Mouse (Mus musculus) midbrain, embryonic 13.5 days (tissue): ENCODE results near the gene Ppp1ca. TPM values are rescaled to one million over a fixed set of nuclear protein-coding genes. Genes with fewer than 3 reads are reported as not detected.

Source experiments
- ATAC-seq: fragments of 200-750 bp; cut with Nextera tagmentation; 2 replicates; pipeline ENCODE4 v1.8.0; 2017; ENCODE audit warnings: mild to moderate bottlenecking, moderate TSS enrichment, moderate library complexity
- H3K27ac ChIP-seq: fragments of 300-500 bp; sonication (generic); 2 replicates; pipeline ENCODE4 v1.5.1; 2015; ENCODE audit warnings: inconsistent platforms, mild to moderate bottlenecking, moderate library complexity
- H3K27me3 ChIP-seq: fragments of 300-500 bp; sonication (generic); 2 replicates; pipeline ENCODE4 v1.6.1; 2015; ENCODE audit warnings: mild to moderate bottlenecking, inconsistent platforms
- H3K36me3 ChIP-seq: fragments of 300-500 bp; sonication (generic); 2 replicates; pipeline ENCODE4 v1.6.1; 2015; ENCODE audit warnings: mild to moderate bottlenecking, inconsistent platforms
- H3K4me1 ChIP-seq: fragments of 300-500 bp; sonication (generic); replicated peaks from 2 replicates; pipeline ENCODE4 v1.6.1; 2015; ENCODE audit warnings: inconsistent platforms
- H3K4me2 ChIP-seq: fragments of 300-500 bp; sonication (generic); replicated peaks from 2 replicates; pipeline ENCODE4 v1.6.1; 2015; ENCODE audit warnings: moderate library complexity, mild to moderate bottlenecking, inconsistent platforms
- H3K4me3 ChIP-seq: fragments of 300-500 bp; sonication (generic); replicated peaks from 2 replicates; pipeline ENCODE4 v1.5.1; 2015; ENCODE audit warnings: mild to moderate bottlenecking, inconsistent platforms
- H3K9ac ChIP-seq: fragments of 300-500 bp; sonication (generic); replicated peaks from 2 replicates; pipeline ENCODE4 v1.6.1; 2015; ENCODE audit warnings: mild to moderate bottlenecking, inconsistent platforms
- H3K9me3 ChIP-seq: fragments of 300-500 bp; sonication (generic); 2 replicates; pipeline ENCODE4 v1.6.1; 2016; ENCODE audit warnings: mild to moderate bottlenecking, inconsistent platforms
- WGBS: fragments of 180-500 bp; shearing (Covaris S2); methylation state at CpG from one replicate; pipeline ENCODE4 v1.1.7; 2015; 5-methylcytosine and 5-hydroxymethylcytosine counted together
- polyA plus RNA-seq: library from polyadenylated mRNA; unstranded; fragments of >200 nt; fragmentation: Nextera tagmentation; extraction: Ambion mirVana; gene quantifications from 2 replicates; pipeline ENCODE4 v1.2.1, GENCODE M21; 2015

Ppp1ca gene
- polyA plus RNA-seq, 1 experiment from 2014 or later, result 651 TPM

DNA sequence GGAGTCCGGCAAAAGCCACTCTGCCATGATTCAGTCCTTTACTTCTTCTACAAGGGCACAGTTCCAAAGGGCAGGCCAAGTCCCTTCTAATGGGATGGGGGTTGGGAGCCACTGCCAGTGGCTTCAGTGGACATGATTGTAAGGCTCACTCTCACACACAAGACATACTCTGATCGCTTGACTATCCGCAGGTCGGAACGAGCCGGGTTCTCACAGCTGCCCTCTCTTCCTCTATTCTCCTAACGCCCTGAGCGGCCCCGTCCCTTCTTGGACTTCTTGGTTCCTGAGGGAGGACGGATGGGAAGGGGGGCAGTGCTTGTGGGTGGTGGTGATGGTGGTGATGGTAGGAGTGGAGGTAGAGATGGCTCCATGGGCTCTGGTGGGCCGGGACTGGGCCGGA, 35.1 kb upstream of the Ppp1ca start:
- Histone ChIP-seq H3K9ac (no peak overlapping the region), H3K9me3 (no peaks in the 10 kb centered on the region), H3K27me3 (no peaks in the 10 kb centered on the region), H3K4me1 (peaks cover 4% of the 10 kb centered on the region), H3K4me3 (no peak overlapping the region), H3K36me3 (peaks cover 82% of the 10 kb centered on the region), H3K27ac (no peak overlapping the region), H3K4me2 (no peak overlapping the region)
- ATAC-seq, result no peak
- 94% methylated on average over 12 of the region's 12 CpGs for WGBS

DNA sequence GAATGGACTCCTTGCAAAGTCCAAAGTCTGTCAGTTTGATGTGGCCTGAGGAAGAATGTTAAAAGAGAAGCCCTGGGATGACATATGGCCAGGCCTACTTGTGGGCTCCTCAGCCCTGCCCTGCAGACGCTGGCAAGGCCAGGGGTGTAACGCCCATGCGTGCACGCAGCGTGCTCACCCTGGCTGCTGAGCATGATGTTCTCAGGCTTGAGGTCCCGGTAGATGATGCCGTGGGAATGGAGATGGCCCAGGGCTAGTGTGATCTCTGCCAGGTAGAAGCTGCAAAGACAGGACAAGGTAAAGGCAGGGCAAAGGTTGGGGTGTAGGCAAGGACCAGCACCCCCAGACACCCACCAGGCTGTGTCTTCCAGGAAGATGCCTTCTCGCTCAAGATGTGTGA, 32.8 kb upstream of the Ppp1ca start:
- H3K27me3 ChIP-seq, result no peaks in the 10 kb centered on the region
- ATAC-seq, result no peak
- H3K4me2 ChIP-seq, result no peak overlapping the region
- H3K36me3 ChIP-seq, result peaks cover 62% of the 10 kb centered on the region
- no peaks in the 10 kb centered on the region for H3K9me3 ChIP-seq
- no peak overlapping the region for H3K4me3 ChIP-seq
- peaks cover 20% of the 10 kb centered on the region for H3K4me1 ChIP-seq
- 97% methylated on average over 8 of the region's 8 CpGs for WGBS
- no peak overlapping the region for H3K9ac ChIP-seq
- no peak overlapping the region for H3K27ac ChIP-seq

DNA sequence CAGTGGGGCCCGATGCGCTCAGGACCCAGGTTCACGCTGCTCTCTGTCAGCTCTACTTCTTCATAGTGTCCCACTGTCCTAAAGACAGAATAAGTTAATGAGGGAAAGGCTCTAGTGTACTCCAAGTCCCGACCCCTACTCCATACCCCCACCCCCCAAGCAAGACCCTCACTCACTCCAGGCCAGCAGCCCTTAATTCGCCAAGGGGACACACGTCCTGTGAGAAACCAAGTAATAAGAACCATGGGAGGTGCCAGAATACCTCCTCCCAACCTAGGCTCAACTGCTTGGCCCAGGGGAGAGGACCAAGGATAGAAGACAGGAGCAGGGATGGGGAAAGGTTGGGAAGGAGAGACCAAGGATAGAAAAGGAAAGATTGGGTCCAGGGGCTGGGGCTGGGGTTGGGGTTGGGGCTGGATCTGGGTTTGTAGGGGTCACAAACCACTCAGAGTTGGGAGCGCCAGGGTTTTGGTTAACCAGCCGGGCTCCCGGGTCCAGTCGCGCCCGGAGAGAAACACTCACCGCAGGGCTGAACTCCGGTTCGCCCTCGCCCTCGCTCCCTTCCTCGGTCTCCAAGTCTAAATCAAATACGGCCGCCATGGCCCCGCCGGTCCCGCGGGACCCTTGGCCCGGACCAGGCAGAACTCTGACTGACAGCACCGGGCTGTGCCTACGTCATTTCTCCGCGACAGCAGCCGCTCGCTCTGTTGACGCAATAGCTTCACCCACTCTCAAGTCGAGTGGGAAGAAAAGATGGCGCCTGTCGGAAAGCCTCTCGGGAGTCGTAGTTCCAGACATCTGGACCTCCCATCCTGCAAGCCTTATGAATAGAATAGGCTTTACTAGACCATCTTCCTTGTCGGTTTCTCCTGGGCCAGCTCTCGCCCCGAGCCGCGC, 29.0 kb upstream of the Ppp1ca start, which contains the start of gene Rps6kb2:
TSS of gene Rps6kb2 (minus strand) at position 709 of the 897 bp plus-strand sequence.
- Histone ChIP-seq H3K4me1 (peaks cover 20% of the 10 kb centered on the region), H3K9me3 (no peaks in the 10 kb centered on the region), H3K27me3 (no peaks in the 10 kb centered on the region), H3K4me3 (peak within 1 kb of the TSS; percentile 68), H3K36me3 (peaks cover 34% of the 10 kb centered on the region), H3K9ac (peak within 1 kb of the TSS; percentile 84), H3K4me2 (peak within 1 kb of the TSS; percentile 93), H3K27ac (peak within 1 kb of the TSS; percentile 86)
- ATAC-seq, result peak; percentile 90
- 7% methylated on average over 42 of the region's 42 CpGs for WGBS

DNA sequence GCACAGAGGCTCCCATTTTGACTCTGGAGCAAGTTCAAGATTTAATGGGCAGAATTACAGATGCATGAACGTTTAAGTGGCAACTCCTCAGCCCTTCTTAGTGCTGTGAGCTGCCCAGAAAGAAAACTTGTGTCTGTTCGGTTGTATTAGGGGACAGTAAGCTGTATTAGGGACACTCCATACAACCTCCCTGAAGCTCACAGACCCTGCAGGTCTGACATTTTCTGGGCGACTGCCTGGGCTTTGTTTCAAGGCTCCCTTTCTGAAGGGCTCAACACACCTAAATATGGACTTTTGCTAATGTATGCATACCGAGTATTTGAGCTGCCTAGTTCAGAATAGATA, 28.4 kb upstream of the Ppp1ca start:
- WGBS, result 35% methylated on average over 4 of the region's 4 CpGs
- ATAC-seq, result peak; percentile 58
- H3K4me2 ChIP-seq, result peak overlapping the region; percentile 93

DNA sequence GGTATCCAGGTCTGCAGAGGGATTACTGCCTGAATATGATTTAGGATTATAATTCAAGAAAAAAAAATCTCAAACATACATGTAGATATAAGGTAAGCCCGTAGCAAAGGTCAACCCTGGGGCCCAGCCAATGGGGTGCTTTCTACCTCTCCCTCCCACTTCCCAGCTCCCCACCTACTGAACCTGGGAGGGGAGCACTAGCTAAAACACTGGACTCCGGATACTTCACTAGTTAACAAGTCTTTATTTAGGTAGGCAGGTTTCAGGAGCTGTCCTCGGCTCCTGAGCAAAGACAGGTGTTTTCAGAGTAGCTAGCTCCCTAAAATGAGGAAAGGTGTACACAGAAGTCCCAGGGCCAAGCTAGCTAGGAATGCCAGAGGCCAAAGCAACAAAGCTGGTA, 27.8 kb upstream of the Ppp1ca start:
- Histone ChIP-seq H3K27me3 (no peaks in the 10 kb centered on the region), H3K36me3 (peaks cover 22% of the 10 kb centered on the region), H3K9ac (no peak overlapping the region), H3K4me2 (no peak overlapping the region), H3K4me3 (no peak overlapping the region; the same call in 1 of the 2 replicates), H3K27ac (0 out of 2 replicates have a peak overlapping the region, but pooled peaks have one; percentile 2), H3K4me1 (peaks cover 20% of the 10 kb centered on the region), H3K9me3 (no peaks in the 10 kb centered on the region)
- no peak for ATAC-seq
- 83% methylated on average over 3 of the region's 3 CpGs for WGBS

More for the DNA sequence above, 28.4 kb upstream of the Ppp1ca start:
- Histone ChIP-seq H3K9ac (peak overlapping the region; percentile 62), H3K27me3 (no peaks in the 10 kb centered on the region), H3K9me3 (no peaks in the 10 kb centered on the region), H3K36me3 (peaks cover 28% of the 10 kb centered on the region), H3K4me3 (peak overlapping the region; percentile 68), H3K27ac (peak overlapping the region; percentile 86), H3K4me1 (peaks cover 20% of the 10 kb centered on the region)

DNA sequence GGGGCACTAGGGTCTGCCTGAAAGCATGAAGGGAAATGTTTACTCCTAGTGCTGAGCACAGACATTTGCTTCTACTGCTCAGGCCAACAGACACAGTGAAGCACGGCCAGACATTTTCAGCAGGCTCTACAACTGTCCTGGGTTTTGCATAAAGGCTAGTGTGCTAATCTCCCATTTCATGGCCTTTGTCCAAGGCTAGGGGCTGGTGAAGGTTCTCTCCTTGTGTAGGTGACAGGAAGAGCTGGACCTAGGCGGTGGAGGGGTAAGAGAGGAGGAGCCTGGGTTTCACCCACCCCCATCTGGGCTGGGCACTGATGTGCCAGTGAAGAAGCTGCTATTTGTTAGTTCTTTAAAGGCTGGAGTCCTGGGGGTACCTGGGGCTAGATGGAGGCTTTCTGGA, 27.1 kb upstream of the Ppp1ca start:
- 83% methylated on average over 2 of the region's 2 CpGs for WGBS
- H3K4me3 ChIP-seq, result no peak overlapping the region
- H3K27ac ChIP-seq, result no peak overlapping the region
- no peaks in the 10 kb centered on the region for H3K9me3 ChIP-seq
- no peaks in the 10 kb centered on the region for H3K27me3 ChIP-seq
- H3K4me1 ChIP-seq, result peaks cover 22% of the 10 kb centered on the region
- H3K4me2 ChIP-seq, result no peak overlapping the region
- peaks cover 16% of the 10 kb centered on the region for H3K36me3 ChIP-seq
- no peak for ATAC-seq
- H3K9ac ChIP-seq, result no peak overlapping the region

DNA sequence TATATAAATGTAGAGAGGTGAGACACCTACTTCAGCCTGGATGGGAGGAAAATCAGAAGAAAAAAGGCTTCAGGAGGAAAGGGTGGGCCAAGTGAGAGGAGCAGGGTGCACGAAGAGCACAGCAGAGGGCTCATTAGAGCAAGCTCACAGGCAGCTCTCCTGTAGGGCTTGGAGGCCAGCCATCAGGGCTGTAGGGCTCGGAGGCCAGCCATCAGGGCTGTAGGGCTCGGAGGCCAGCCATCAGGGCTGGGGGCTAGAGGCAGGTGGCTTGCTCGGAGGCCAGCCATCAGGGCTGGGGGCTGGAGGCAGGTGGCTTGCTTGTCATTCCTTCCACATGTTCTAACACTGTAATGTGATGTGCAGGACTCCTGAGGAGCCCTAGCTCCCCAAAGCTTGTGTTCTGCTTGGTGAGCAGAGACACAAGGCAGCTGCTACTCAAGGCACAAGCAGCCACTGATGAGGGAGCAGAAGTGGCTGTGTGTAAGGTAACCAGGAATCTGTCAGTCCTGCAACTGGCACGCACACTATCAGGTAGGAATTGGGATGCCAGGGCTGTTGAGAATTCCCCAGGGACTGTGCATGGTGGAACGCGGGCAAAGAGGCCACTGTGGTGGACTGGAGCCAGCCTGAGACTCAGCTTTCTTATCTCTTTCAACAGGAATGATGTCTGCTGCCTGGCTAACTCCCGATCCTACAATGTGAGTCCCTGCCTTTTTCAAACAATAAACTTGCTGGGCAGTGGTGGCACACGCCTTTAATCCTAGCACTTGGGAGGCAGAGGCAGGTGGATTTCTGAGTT, 25.0 kb upstream of the Ppp1ca start:
- no peaks in the 10 kb centered on the region for H3K9me3 ChIP-seq
- no peak overlapping the region for H3K9ac ChIP-seq
- no peaks in the 10 kb centered on the region for H3K36me3 ChIP-seq
- WGBS, result 85% methylated on average over 9 of the region's 9 CpGs
- no peak for ATAC-seq
- no peak overlapping the region for H3K4me3 ChIP-seq
- no peaks in the 10 kb centered on the region for H3K27me3 ChIP-seq
- H3K4me1 ChIP-seq, result peaks cover 24% of the 10 kb centered on the region
- H3K27ac ChIP-seq, result no peak overlapping the region
- H3K4me2 ChIP-seq, result no peak overlapping the region

DNA sequence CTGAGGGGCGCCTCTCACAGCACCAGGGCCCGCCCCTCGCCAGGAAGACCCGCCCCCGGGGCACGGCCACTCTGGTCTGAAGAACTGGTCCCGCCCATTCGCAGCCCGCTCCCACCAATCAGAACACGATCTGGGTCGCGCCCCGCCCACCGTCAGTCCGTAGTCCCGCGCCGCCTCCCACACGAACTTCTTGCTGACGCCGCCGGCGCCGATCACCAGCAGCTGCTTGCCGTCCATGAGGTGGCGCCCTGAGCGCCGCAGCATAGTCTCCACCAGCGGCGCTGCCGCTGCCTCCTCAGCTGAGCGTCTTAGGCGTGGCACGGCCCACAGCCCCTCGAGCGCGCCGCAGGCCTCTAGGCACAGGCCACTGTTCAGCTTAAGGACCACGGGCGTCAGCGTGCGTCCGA, 22.5 kb upstream of the Ppp1ca start:
- Histone ChIP-seq H3K36me3 (no peaks in the 10 kb centered on the region), H3K4me2 (peak overlapping the region; percentile 70), H3K4me1 (peaks cover 9% of the 10 kb centered on the region), H3K9ac (peak overlapping the region; percentile 77), H3K4me3 (peak overlapping the region; percentile 42), H3K27me3 (no peaks in the 10 kb centered on the region), H3K27ac (peak overlapping the region; percentile 90), H3K9me3 (no peaks in the 10 kb centered on the region)
- ATAC-seq, result peak; percentile 97
- WGBS, result 1% methylated on average over 42 of the region's 43 CpGs

DNA sequence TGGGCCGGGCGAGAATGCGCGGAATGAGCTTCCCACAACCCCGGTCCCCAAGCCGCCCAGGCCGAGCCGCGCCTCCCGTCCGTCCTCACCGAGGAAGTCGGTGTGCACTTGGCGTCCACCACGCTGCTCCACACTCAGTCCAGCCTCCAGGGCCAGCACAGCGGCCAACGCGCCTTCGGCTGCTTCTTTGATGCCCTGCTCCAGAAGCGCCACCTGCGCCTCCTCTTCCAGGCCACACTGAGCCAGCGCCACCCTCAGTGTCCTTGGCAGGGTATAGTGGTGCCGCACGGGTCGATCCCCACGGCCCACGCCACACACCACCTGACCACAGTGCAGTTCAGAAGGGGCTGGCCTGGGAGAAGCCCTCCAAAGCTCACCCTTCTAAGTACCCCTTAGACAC, 22.1 kb upstream of the Ppp1ca start:
- peak; percentile 79 for ATAC-seq
- Histone ChIP-seq H3K4me1 (peaks cover 9% of the 10 kb centered on the region), H3K27me3 (no peaks in the 10 kb centered on the region), H3K9ac (peak overlapping the region; percentile 77), H3K4me3 (peak overlapping the region; percentile 42), H3K27ac (peak overlapping the region; percentile 90), H3K36me3 (no peaks in the 10 kb centered on the region), H3K4me2 (peak overlapping the region; percentile 70), H3K9me3 (no peaks in the 10 kb centered on the region)
- WGBS, result 6% methylated on average over 27 of the region's 27 CpGs

DNA sequence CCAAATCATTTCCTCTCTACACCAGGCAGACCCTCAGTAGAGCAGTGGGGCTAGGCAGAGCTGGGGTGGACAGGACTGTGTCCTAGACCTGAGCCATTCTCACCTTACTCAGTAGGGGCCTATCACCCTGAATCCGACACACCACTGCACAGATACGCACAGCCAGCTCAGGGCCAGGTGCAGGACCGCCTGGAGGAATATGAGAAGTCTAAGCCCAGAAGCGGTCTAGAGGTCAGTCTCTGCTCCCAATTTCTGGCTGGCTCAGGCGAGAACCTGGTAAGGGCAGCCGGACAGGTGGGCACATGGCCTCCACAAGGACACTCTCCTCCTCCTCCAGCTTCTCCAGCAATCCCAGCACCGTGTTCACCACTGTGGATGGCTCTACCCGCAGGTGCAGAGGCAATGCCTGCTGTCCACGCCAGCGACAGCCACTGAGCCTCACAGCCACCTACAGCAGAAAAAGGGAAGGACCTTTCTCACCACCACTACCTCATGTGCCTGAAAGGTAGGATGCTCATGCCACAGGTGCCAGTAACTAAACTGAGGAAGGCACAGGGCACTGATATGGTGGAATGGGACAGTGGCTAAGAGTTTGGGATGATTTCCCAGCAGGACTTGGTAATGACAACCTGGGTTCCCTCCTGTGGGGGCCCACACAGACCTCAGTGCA, 21.0 kb upstream of the Ppp1ca start:
- Histone ChIP-seq H3K27me3 (no peaks in the 10 kb centered on the region), H3K36me3 (no peaks in the 10 kb centered on the region), H3K4me2 (no peak overlapping the region), H3K4me3 (no peak overlapping the region), H3K9me3 (no peaks in the 10 kb centered on the region), H3K9ac (no peak overlapping the region), H3K4me1 (peaks cover 19% of the 10 kb centered on the region), H3K27ac (no peak overlapping the region)
- ATAC-seq, result no peak
- WGBS, result 91% methylated on average over 10 of the region's 10 CpGs

DNA sequence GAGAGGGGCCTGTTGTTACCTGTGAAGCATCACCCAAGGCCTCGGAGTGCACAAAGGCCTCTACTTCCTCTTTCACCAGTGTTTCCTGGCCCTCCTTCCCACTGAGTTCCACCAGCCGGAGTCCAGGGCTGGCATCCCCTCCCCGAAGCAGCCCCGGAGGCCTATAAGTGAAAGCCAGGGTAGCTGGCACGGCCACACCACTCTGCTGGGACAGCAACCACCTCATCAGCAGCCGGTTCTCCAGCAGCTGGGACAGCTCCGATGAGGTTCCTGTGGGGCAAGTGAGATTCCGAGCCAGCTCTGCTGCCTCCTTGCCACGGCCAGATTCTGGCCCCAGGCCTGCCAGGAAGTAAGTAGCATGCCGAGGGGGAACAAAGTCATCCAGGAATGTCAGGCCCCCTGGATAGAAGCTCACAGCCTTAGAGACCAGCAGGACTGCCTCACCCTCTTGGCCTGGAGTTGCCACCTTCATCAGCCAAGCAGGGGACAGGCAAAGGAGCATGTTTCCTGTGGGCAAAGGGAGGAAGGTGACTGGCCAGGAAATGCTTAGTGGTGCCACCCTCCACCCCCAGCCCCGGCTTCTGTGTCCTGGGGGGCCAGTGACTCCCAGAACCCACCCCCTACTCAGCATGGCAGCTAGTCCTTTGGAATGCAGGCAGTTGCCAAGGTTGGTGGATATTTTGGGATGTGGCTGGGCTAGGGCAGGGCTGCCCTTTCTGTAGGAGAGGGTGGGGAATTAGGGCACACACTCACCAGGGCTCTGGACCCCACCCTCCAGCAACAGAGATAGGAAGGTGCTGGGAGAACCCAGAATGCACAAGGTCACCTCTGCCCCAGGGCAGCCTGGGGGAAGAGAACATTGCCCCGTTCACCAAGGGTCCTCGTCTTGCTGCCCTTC, 20.2 kb upstream of the Ppp1ca start:
- no peak for ATAC-seq
- H3K4me1 ChIP-seq, result peaks cover 19% of the 10 kb centered on the region
- 77% methylated on average over 13 of the region's 13 CpGs for WGBS

More for the DNA sequence above, 20.2 kb upstream of the Ppp1ca start:
- no peak overlapping the region for H3K4me3 ChIP-seq
- H3K9me3 ChIP-seq, result no peaks in the 10 kb centered on the region
- H3K9ac ChIP-seq, result peak overlapping the region; percentile 43
- no peaks in the 10 kb centered on the region for H3K36me3 ChIP-seq
- H3K27ac ChIP-seq, result no peak overlapping the region
- no peak overlapping the region for H3K4me2 ChIP-seq
- no peaks in the 10 kb centered on the region for H3K27me3 ChIP-seq
